Mouse (Mus musculus) neutrophil, adult 5-6 weeks (primary cell): ENCODE measurements at regions not wholly inside any gene's neighbourhood (a gene's known extent, or its start where the extent isn't known, plus 50 kb on each side); places are given as distances from the start of the nearest gene placed in this dataset.

Source experiments
- ATAC-seq: fragments of 151-379, 151-347 bp; 2 replicates; pipeline ENCODE4 v1.8.0; 2017; ENCODE audit warnings: mild to moderate bottlenecking, moderate TSS enrichment; ENCODE audit not compliant: insufficient number of reproducible peaks, poor library complexity, low FRiP score, severe bottlenecking; ENCODE audit errors: extremely low read depth

GRCm38 (mm10) chr3:157717313-157717921 is 150.7 kb downstream of the Ptger3 start:
- 0 out of 2 replicates have a peak, but pooled peaks have one; percentile 41 for ATAC-seq

- no peak for ATAC-seq
Observed at GRCm38 (mm10) chr3:157714023-157714422, 147.3 kb downstream of the Ptger3 start.

- ATAC-seq, result no peak
Observed at GRCm38 (mm10) chr3:157710790-157711381, 144.2 kb downstream of the Ptger3 start.

- no peak for ATAC-seq
Observed at GRCm38 (mm10) chr3:157699961-157700360, 133.3 kb downstream of the Ptger3 start.

GRCm38 (mm10) chr3:157698529-157698928 is 131.8 kb downstream of the Ptger3 start:
- no peak for ATAC-seq

GRCm38 (mm10) chr3:157695128-157696075 is 128.7 kb downstream of the Ptger3 start:
- ATAC-seq, result no peak
